Mouse (Mus musculus): ENCODE results near the gene Xkr8.
"Not testable (repeated sequence)": the region's sequence is repeated elsewhere in the genome, so short reads cannot be mapped to it uniquely, and the experiment has no call there.

The Xkr8 gene

DNA sequence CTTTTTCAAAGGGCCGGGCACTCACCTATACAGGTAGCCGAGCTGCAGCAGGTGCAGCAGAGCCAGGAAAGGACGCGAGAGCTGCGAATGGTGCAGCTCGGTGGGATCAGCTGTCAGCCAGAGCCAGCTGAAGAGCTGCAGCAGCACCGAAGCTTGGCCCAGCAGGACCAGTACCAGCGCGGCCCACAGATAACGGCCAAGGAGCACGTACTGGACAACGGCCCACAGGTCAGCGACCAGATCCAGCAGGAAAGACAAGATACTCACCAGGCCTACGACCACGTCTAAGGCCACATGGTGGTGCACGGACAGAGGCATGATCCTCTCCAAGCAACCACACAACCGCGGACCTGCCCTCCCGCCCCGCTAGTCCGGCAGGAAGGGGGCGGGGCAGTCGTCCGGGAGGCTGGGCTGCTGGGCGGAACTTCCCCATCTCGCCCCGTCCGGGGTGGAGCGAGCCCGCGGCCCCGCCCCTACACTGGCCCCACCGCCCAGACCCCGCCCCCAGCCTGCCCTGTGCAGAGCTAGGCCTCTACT lies at the start of gene Xkr8:
Xkr8 (minus strand) TSS at position 399 of the 537 bp plus-strand sequence.
- DNase-seq, result peak; percentile 90 to 93

DNA sequence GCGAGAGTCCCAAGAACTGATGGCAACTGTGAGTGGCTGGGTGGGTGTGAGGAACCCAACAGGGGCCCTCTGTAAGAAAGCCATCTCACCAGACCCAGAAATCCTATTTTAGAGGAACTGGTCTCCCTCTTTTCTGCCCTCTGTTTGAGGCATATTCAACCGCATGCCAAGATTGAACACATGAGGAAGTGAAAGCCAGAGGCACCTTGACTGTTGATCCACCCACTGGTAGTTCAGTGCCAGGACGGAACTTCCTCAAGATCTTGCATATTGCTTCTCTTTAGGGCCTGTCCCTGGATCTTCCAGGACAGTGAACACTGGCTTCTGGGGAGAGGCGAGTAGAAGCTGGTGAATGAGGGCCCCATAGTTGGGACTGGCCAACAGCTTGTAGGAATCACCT lies 47.9 kb upstream of the Xkr8 start:
- DNase-seq, result peak; percentile 27 to 41

- DNase-seq, result no peak
Measured at GRCm38 (mm10) chr4:132778562-132779201, 46.3 kb upstream of the Xkr8 start.

- peak; percentile 56 to 63 for DNase-seq
Measured at GRCm38 (mm10) chr4:132776764-132777163, 44.4 kb upstream of the Xkr8 start.

DNA sequence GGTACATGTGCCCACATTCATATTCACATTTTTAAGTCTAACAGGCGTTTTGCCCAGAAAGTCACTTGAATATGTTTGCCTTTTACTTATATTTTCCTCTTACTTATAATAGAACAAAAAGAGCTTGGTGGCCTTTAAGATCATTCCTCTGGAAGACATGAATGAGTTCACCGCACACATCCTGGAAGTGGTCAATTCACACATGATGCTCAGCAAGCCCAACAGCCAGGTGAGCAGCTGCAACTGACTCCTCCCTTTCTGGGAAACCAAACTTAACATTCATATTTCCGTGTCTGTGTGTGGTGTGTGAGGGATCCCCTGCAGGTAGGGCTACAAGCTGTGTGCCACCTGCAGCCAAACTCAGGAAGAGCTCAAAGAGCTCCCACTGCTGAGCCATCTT lies 42.6 kb upstream of the Xkr8 start:
- DNase-seq, result no peak

- DNase-seq, result no peak
Measured at GRCm38 (mm10) chr4:132771776-132772175, 39.4 kb upstream of the Xkr8 start.

DNA sequence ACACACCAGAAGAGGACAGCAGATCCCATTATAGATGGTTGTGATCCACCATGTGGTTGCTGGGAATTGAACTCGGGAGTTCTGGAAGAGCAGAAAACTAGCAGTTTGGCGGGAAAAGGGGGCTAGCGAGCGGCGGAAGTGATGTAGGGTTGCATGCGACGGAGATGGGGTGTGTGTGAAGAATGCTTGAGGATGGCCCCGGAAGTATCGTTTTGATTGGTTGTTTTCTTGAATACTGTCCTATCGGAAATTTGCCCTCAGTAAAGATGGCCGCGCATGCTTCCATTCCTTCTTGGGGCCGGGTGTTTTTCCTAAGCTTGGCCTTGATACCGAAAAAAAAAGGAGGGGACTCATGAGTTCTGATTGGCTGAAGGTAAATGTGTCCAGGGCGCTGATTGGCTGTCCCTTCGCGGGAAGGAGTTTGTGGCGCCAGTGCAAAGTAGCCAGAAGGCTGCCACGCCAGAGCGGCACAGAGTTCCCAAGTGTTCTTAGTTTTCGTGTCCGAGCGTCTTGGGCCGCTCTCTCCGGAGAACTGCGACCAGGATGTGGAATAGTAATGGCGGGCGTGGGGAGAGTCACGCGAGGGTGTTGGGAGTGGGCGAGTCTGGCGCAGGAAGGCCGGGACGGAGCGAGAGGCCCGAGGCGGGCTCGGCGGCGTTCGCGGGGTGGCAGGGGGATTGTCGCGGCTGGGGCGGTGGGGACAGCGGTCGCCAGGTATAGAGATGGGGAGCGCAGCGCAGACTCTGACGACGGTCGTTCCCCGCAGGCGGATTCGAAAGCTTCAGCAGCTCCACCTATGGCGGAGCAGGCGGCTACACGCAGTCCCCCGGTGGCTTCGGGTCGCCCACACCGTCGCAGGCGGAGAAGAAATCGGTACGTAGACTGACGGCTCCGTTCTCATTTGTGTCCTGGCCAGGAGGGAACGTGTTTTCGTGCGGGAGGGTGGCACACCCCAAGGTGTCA lies 35.8 kb upstream of the Xkr8 start, which contains the start of gene Rpa2:
Rpa2 (plus strand) TSS at position 419 of the 963 bp plus-strand sequence.
- peak; percentile 99 for DNase-seq

GRCm38 (mm10) chr4:132763125-132763524 lies 30.8 kb upstream of the Xkr8 start:
- not testable (repeated sequence) for DNase-seq

DNA sequence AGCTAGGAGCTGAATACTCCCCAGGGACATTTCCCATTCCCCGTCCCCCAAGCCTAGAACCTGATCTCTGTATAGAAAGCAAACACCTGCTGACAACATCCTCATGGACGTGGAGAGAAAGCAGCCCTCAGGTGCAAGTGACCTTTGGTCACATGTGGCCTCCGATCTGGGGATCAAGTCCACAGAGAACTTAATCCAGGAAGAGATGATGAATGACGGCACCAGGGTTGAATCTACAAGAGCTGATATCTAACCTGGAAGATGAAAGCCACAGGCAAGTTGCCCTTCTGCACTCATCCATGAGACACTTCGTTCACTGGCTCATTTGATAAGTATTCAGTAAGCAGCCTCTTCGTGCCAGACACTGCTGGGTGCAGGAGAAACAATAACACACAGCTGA lies 30.3 kb upstream of the Xkr8 start:
- DNase-seq, result no peak

DNA sequence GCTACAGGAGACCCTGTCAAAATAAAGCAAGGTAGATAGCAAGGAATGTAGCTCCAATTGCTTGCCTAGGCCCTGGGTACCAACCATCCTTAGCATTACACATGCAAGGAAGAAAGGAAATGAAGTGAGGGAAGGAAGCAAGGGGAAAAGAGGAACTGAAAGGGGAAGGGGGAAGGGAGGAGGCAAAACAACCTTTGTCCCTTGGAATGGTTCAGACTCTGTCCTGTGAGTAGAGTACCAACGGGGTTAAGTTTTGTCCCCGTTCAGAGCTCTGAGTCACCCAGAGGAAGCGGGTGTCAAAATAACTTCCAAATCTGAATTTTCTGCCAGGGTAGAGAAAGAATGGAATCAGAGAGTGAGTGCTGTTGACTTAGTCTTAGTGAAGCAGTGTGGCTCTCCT lies 27.9 kb upstream of the Xkr8 start:
- DNase-seq, result no peak

DNA sequence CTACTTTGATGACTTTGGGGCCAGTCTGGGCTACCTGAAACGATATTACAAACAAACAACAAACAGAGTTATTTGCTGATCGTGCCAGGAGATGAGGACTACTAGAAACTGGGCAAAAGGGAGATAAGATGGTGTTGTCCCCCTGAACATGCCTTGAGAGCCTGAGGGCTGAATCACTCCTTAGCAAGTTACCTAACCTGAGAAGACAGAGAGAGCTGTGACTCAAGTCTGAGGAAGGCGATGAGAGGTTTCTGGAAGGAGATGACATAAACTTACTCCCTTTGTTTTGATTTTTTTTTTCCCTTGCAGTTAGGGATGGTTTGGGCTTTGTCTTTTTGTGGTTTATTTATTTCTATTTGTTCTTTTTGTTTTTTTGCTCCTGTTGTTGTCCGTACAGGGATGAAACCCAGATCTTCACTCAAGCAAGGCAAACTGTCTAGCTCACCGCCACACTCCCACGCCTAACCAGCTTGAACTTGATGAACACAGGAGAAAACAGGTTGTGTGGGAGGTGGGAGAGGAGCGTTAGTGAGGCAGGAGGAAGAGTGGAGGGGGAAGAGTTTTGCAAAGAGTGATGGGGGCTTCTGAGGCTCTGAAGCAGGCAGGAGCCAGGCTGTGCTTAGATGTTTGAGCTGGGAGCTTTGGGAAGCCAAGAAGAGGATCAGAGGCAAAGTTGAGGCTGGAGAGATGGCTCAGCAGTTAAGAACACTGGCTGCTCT lies 25.4 kb upstream of the Xkr8 start:
- no peak for DNase-seq

DNA sequence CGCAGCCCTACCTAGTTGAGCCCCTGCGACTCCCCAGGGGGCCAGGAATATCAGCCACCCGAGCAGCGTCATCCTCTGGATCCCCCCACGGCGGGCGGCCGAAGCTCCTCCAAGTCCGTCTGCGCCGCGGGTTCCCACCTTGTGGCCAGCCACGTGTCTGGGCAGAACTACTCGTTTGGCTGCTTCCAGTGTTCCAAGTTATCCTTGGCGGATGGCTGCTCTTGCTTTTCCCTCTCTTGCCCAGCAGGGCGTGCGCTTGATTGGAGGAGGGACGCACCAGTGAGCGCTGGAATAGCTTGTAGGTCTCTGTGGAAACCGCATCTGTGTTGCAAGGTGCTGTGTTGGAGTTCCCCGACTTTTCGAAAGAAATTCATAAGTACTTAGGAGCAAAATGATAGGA lies 24.6 kb upstream of the Xkr8 start, which contains the start of gene Smpdl3b:
Smpdl3b (minus strand) TSS at position 279 of the 400 bp plus-strand sequence.
- DNase-seq, result peak; percentile 83 to 85

DNA sequence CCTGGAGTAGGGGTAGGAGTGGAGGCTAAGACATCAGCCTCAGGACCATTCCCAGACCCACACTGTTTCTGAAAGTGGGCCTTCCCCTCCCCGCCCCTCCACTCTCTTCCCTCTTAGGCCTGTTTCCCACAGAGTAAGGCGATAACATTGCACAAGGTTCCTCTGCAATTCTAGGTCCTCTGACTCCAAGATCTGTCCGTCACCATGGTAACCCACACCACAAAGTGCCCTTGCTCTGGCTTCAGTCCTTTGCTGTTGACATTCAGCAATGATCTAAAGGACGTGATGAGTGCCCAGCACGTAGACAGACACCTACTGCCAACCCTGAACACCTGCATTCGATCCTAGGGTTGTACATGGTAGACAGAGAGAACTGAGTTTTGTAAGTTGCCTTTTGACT lies 20.6 kb upstream of the Xkr8 start:
- peak; percentile 35 to 55 for DNase-seq

GRCm38 (mm10) chr4:132749258-132749982 lies 17.1 kb upstream of the Xkr8 start:
- no peak for DNase-seq

GRCm38 (mm10) chr4:132748778-132749177 lies 16.4 kb upstream of the Xkr8 start:
- peak in 1 of 2 experiments; percentile 24 for DNase-seq

DNA sequence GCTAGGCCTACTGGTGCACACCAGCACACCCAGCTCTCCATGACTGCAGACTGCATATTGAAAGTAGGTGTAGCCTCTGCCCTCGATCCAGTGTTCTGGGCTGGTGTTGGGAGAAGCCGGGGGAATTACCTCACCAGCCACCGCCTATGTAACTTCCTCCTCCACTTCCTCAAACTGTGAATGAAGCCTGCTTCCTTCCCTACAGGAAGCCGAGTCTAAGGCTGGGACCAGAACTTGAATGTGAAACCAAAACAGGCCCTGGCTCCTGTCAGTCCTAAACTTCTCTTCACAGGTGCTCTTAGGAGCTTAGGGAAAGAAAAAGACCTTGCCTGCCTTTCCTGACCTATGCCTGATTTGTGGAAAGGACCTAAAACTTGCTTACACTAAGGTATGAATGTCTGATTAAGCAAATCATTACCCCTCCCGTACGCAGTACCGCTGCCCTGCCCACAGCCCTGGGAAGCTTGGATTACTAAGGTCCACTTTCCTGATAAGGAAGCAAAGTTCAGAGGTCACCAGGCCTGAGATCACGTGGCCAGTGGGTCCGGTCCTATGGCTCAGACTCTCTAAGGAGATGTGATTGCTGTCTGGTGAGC lies 15.4 kb upstream of the Xkr8 start:
- peak; percentile 78 to 82 for DNase-seq

GRCm38 (mm10) chr4:132746911-132747517 lies 14.7 kb upstream of the Xkr8 start:
- DNase-seq, result no peak

DNA sequence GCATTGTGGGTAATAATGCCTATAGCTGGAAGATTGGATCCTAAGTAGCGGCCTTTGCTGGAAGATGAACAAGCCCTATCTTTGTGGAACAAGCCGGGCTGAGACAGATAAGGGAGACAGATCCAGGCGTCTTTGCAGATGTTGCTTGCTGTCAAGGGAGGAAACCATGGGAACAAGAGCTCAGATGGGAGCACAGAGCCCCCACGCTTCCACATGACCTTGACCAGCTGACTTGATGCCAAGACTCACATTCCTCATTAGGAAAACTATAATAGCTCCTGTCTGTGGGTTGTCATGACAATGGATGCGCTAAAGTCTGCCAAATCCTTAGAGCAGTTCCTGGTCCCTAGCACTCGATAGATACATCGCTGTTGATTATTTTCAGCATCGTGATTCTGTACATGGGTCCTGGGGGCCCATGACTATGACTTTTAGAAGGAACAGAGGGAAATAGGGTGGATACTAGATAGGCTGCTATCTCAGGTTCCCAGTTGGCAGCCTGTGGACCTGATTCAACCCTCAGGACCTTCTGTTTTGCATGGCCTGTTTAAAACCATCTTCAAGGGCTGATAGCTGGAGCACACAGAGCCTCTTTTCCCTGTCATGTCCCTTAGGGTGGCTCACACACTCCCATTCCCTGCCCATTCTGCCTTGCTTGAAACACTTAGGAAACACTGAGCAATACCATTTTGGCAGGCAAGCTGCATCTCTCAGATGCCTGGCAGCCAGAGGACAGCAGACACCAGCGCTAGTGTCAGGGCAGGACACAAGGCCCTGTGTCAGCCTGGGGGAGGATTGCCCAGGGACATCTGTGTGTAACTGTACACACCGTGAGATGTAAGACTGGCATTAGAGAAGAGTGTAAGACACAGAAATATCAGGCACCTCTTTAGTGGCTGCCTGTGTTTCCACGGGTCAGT lies 11.9 kb upstream of the Xkr8 start:
- no peak for DNase-seq

GRCm38 (mm10) chr4:132741491-132741890 lies 9.1 kb upstream of the Xkr8 start:
- DNase-seq, result no peak

- not testable (repeated sequence) for DNase-seq
Measured at GRCm38 (mm10) chr4:132737154-132737553, 4.8 kb upstream of the Xkr8 start.

All from lung, adult 18-20 months (tissue).